Mouse (Mus musculus): ENCODE data around the gene Cntnap4. TPM values are rescaled to one million over a fixed set of nuclear protein-coding genes. Genes with fewer than 3 reads are reported as not detected.

The Cntnap4 gene
- total and polyA plus RNA-seq, 3 experiments, result not detected

DNA sequence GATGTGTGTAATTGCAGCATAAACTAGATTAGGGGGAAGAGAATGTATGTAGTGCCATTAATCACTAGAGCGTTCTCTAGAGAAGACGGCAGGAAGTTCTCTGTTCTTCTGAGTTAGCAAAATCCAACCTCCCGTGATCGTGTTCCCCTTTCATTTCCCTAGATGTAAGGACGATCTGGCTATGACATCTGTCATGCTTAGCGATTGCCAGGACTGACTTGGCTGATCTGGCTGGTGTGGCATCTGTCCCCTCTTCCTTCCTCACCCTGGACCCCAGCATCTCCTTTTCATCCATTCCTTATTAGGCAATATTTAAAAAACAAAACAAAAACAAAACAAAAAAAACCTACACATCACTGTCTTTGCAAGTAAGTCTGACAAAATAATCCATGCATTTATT, 11.6 kb downstream of the Cntnap4 start:
- no peak overlapping the region for H3K9ac ChIP-seq (ENCODE audit: control insufficient read depth, low read depth, low read length, poor library complexity, severe bottlenecking)
- TF ChIP-seq USF2 (IDR thresholded peaks at IDR 0.05; ENCODE audit: borderline replicate concordance in 1 of 2, insufficient read depth in 1 of 2, low read depth in 1 of 2, low read length in 2 of 2), result no peak
- DNase-seq (ENCODE audit: low read depth, low spot score), result no peak
- no peaks in the 10 kb centered on the region for H3K27me3 ChIP-seq (ENCODE audit: control insufficient read depth in 1 of 2, insufficient read depth in 2 of 2, low read length in 2 of 2)
- no peaks in the 10 kb centered on the region for H3K79me2 ChIP-seq (ENCODE audit: control insufficient read depth, insufficient read depth, low read length, poor library complexity)
- H3K27ac ChIP-seq (ENCODE audit: control insufficient read depth, low read depth, low read length), result no peak overlapping the region
- H3K36me3 ChIP-seq (ENCODE audit: control insufficient read depth in 1 of 2, insufficient read depth in 2 of 2, low read length in 2 of 2), result no peaks in the 10 kb centered on the region
- H3K4me3 ChIP-seq (ENCODE audit: control insufficient read depth in 1 of 2, insufficient read depth in 1 of 2, low read depth in 2 of 2, low read length in 2 of 2), result no peak overlapping the region
- no peaks in the 10 kb centered on the region for H3K4me1 ChIP-seq (ENCODE audit: control insufficient read depth in 1 of 2, insufficient read depth in 2 of 2, low read length in 2 of 2)
- H3K9me3 ChIP-seq (replicated peaks; ENCODE audit: insufficient read depth, low read length), result no peaks in the 10 kb centered on the region

DNA sequence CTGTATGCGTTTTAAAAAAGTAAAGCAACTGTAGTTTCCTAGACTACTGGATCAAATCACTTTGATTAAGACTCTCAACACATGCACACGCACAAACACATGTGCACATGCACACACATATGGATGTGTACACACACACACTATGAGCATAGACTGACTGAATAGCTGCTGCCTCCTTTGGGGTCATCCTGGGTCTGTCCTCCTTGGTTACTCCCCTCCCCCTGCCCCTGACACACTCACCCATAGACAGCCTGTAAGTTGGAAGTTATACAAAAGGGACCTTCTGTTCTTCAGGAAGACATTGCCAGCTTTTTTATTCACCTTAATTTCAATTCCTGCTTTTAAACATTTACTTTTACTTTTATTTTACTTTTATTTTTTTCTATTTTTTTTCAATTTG, 13.6 kb downstream of the Cntnap4 start:
- Histone ChIP-seq H3K4me3 (ENCODE audit: control insufficient read depth in 1 of 2, insufficient read depth in 1 of 2, low read depth in 2 of 2, low read length in 2 of 2) (no peak overlapping the region), H3K27ac (ENCODE audit: control insufficient read depth, low read depth, low read length) (no peak overlapping the region), H3K9me3 (replicated peaks; ENCODE audit: insufficient read depth, low read length) (no peaks in the 10 kb centered on the region), H3K4me1 (ENCODE audit: control insufficient read depth in 1 of 2, insufficient read depth in 2 of 2, low read length in 2 of 2) (no peaks in the 10 kb centered on the region), H3K27me3 (ENCODE audit: control insufficient read depth in 1 of 2, insufficient read depth in 2 of 2, low read length in 2 of 2) (no peaks in the 10 kb centered on the region), H3K36me3 (ENCODE audit: control insufficient read depth in 1 of 2, insufficient read depth in 2 of 2, low read length in 2 of 2) (no peaks in the 10 kb centered on the region), H3K79me2 (ENCODE audit: control insufficient read depth, insufficient read depth, low read length, poor library complexity) (no peaks in the 10 kb centered on the region), H3K9ac (ENCODE audit: control insufficient read depth, low read depth, low read length, poor library complexity, severe bottlenecking) (no peak overlapping the region)
- TF ChIP-seq EP300 (IDR thresholded peaks at IDR 0.05; ENCODE audit: low read depth in 1 of 2, low read length in 2 of 2), result no peak
- DNase-seq (ENCODE audit: low read depth, low spot score), result no peak

DNA sequence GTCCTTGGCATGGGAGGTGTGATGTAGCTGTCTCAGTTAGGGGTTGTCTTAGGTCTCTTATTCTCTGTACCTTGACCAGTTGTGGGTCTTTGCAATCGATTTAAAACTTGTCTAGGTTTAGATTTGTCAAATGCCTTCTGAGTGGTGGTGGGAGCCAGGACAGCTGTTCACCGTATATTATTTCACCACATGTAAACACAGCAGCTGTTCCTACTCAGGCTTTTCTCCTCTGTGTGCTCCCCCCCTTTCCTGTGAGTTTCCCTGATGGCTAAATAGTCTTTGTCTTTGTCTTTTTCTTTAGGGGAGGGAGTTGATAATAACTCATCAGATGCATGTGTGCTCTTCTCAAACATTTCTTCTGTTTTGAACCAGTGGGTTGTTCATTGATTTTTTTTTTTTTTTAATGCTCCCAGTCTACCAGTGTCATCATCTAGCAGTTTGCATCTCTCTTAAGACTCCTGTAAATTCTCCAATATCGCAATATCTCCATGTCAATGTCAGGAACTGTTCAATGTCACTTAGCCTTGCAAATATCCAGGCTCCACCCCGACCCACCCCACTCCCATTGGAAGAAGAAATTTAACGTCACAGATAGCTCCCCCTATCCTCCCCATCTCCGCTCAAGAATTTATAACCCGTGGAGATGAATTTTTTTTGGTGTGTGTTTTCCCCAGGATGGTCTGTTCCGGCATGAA, 18.7 kb downstream of the Cntnap4 start:
- H3K27me3 ChIP-seq (ENCODE audit: control insufficient read depth in 1 of 2, insufficient read depth in 2 of 2, low read length in 2 of 2), result no peaks in the 10 kb centered on the region
- no peak overlapping the region for H3K27ac ChIP-seq (ENCODE audit: control insufficient read depth, low read depth, low read length)
- DNase-seq (ENCODE audit: low read depth, low spot score), result no peak
- H3K79me2 ChIP-seq (ENCODE audit: control insufficient read depth, insufficient read depth, low read length, poor library complexity), result no peaks in the 10 kb centered on the region
- no peak for TF ChIP-seq EP300 (IDR thresholded peaks at IDR 0.05; ENCODE audit: low read depth in 1 of 2, low read length in 2 of 2)
- no peak for TF ChIP-seq JUND (IDR thresholded peaks at IDR 0.05; ENCODE audit: low read depth, low read length)
- TF ChIP-seq MXI1 (IDR thresholded peaks at IDR 0.05; ENCODE audit: low read depth, low read length), result no peak
- TF ChIP-seq USF2 (IDR thresholded peaks at IDR 0.05; ENCODE audit: borderline replicate concordance in 1 of 2, insufficient read depth in 1 of 2, low read depth in 1 of 2, low read length in 2 of 2), result no peak
- no peak for TF ChIP-seq ZNF384 (IDR thresholded peaks at IDR 0.05; ENCODE audit: low read depth, low read length)
- no peak for TF ChIP-seq ZKSCAN1 (IDR thresholded peaks at IDR 0.05; ENCODE audit: low read depth, low read length)
- TF ChIP-seq POLR2AphosphoS2 (IDR thresholded peaks at IDR 0.05; ENCODE audit: low read length), result no peak
- TF ChIP-seq E2F4 (IDR thresholded peaks at IDR 0.05; ENCODE audit: borderline replicate concordance, low read depth, low read length), result no peak
- TF ChIP-seq UBTF (IDR thresholded peaks at IDR 0.05; ENCODE audit: borderline replicate concordance, insufficient read depth, low read depth, low read length), result no peak
- TF ChIP-seq MAFK (IDR thresholded peaks at IDR 0.05; ENCODE audit: borderline replicate concordance, low read depth, low read length), result no peak
- no peak for TF ChIP-seq HCFC1 (IDR thresholded peaks at IDR 0.05; ENCODE audit: low read depth, low read length)
- no peak for TF ChIP-seq ETS1 (IDR thresholded peaks at IDR 0.05; ENCODE audit: low read depth, low read length)
- no peak for TF ChIP-seq CHD2 (IDR thresholded peaks at IDR 0.05; ENCODE audit: low read length)
- no peak for TF ChIP-seq MEF2A (IDR thresholded peaks at IDR 0.05; ENCODE audit: extremely low read depth, insufficient replicate concordance, low read depth, low read length, poor library complexity, severe bottlenecking)
- no peak for TF ChIP-seq POLR2A (IDR thresholded peaks at IDR 0.05; ENCODE audit: control insufficient read depth in 1 of 2, insufficient read depth in 1 of 2, low read depth in 1 of 2, low read length in 2 of 2, poor library complexity in 1 of 2)
- no peak for TF ChIP-seq ELF1 (IDR thresholded peaks at IDR 0.05; ENCODE audit: low read depth, low read length)
- no peak for TF ChIP-seq SIN3A (IDR thresholded peaks at IDR 0.05; ENCODE audit: low read length)
- TF ChIP-seq TBP (IDR thresholded peaks at IDR 0.05; ENCODE audit: low read depth, low read length), result no peak
- no peak overlapping the region for H3K9ac ChIP-seq (ENCODE audit: control insufficient read depth, low read depth, low read length, poor library complexity, severe bottlenecking)
- H3K9me3 ChIP-seq (replicated peaks; ENCODE audit: insufficient read depth, low read length), result no peaks in the 10 kb centered on the region
- H3K36me3 ChIP-seq (ENCODE audit: control insufficient read depth in 1 of 2, insufficient read depth in 2 of 2, low read length in 2 of 2), result no peaks in the 10 kb centered on the region
- no peaks in the 10 kb centered on the region for H3K4me1 ChIP-seq (ENCODE audit: control insufficient read depth in 1 of 2, insufficient read depth in 2 of 2, low read length in 2 of 2)
- H3K4me3 ChIP-seq (ENCODE audit: control insufficient read depth in 1 of 2, insufficient read depth in 1 of 2, low read depth in 2 of 2, low read length in 2 of 2), result no peak overlapping the region
